Mouse (Mus musculus) kidney, postnatal 0 days (tissue): ENCODE results near the gene Akap8. TPM values are rescaled to one million over a fixed set of nuclear protein-coding genes. Genes with fewer than 3 reads are reported as not detected.

Experiments
- ATAC-seq: fragments of 200-750 bp; cut with Nextera tagmentation; replicated peaks from 2 replicates; pipeline ENCODE4 v1.8.0; 2017; ENCODE audit warnings: low read depth, moderate number of reproducible peaks, moderate TSS enrichment, moderate library complexity; ENCODE audit not compliant: low FRiP score
- DNase-seq: peaks from one replicate; pipeline ENCODE4 v3.0.0-alpha.2; 2016; ENCODE audit warnings: low spot score
- H3K27ac ChIP-seq: fragments of 300-500 bp; sonication (generic); 2 replicates; pipeline ENCODE4 v1.5.1; 2014; ENCODE audit warnings: mild to moderate bottlenecking
- H3K27me3 ChIP-seq: fragments of 300-500 bp; sonication (generic); 2 replicates; pipeline ENCODE4 v1.6.1; 2014; ENCODE audit warnings: low read length, mixed read lengths; ENCODE audit not compliant: insufficient read depth
- H3K36me3 ChIP-seq: fragments of 300-500 bp; sonication (generic); 2 replicates; pipeline ENCODE4 v1.6.1; 2014; ENCODE audit warnings: low read length, mixed read lengths; ENCODE audit not compliant: insufficient read depth
- H3K4me1 ChIP-seq: fragments of 300-500 bp; sonication (generic); replicated peaks from 2 replicates; pipeline ENCODE4 v1.6.1; 2014; ENCODE audit warnings: antibody characterized with exemption, low read length, mixed read lengths; ENCODE audit not compliant: insufficient read depth
- H3K4me2 ChIP-seq: fragments of 300-500 bp; sonication (generic); 2 replicates; pipeline ENCODE4 v1.6.1; 2014; ENCODE audit warnings: mild to moderate bottlenecking, low read length, moderate library complexity, mixed read lengths
- H3K4me3 ChIP-seq: fragments of 300-500 bp; sonication (generic); replicated peaks from 2 replicates; pipeline ENCODE4 v1.5.1; 2014; ENCODE audit warnings: low read depth, low read length
- H3K9ac ChIP-seq: fragments of 300-500 bp; sonication (generic); 2 replicates; pipeline ENCODE4 v1.6.1; 2014; ENCODE audit warnings: low read depth, low read length
- H3K9me3 ChIP-seq: fragments of 300-500 bp; sonication (generic); replicated peaks from 2 replicates; pipeline ENCODE4 v1.6.1; 2016; ENCODE audit warnings: low read length, inconsistent platforms, mixed read lengths
- CTCF ChIP-seq: IDR thresholded peaks from 2 replicates; pipeline ENCODE4 v1.5.1; 2016; ENCODE audit warnings: antibody characterized with exemption, low read depth, mild to moderate bottlenecking, moderate library complexity
- WGBS: fragments of 180-500 bp; shearing (Covaris S2); extraction: QIAGEN DNeasy Blood & Tissue Kit; methylation state at CpG from one replicate; pipeline ENCODE4 v1.1.7; 2014; 5-methylcytosine and 5-hydroxymethylcytosine counted together
- polyA plus RNA-seq: library from polyadenylated mRNA; unstranded; fragments of >200 nt; fragmentation: Nextera tagmentation; extraction: Ambion mirVana; gene quantifications from 2 replicates; pipeline ENCODE4 v1.2.1, GENCODE M21; 2015

Akap8 gene
- polyA plus RNA-seq, 1 experiment from 2014 or later: 51.4 TPM

DNA sequence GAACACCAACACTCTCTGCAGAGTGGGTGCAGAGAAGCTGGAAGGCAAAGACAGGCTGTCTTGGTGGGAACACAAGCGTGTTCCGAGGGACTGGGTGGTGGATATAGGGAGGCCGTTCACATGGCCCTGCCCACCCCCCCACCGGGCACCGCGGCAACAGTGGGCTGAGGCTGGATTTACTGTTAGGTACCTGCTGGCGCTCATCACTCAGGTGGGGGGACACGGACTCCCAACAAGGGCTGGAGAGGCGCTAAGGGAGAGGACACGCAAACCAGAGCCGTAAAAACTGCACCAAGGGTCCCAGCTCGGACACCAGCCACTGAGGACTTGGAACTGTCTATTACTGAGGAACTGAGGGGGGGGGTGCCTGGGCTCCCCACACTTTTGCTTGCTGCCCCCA lies 13.9 kb upstream of the Akap8 start:
- ATAC-seq: no peak
- Histone ChIP-seq H3K36me3 (peaks cover 68% of the 10 kb centered on the region), H3K9ac (no peak overlapping the region), H3K4me1 (no peaks in the 10 kb centered on the region), H3K4me3 (no peak overlapping the region), H3K27me3 (no peaks in the 10 kb centered on the region), H3K4me2 (no peak overlapping the region), H3K9me3 (no peaks in the 10 kb centered on the region), H3K27ac (no peak overlapping the region)
- WGBS: 92% methylated on average over 12 of the region's 12 CpGs
- TF ChIP-seq CTCF: no peak
- no peak for DNase-seq

DNA sequence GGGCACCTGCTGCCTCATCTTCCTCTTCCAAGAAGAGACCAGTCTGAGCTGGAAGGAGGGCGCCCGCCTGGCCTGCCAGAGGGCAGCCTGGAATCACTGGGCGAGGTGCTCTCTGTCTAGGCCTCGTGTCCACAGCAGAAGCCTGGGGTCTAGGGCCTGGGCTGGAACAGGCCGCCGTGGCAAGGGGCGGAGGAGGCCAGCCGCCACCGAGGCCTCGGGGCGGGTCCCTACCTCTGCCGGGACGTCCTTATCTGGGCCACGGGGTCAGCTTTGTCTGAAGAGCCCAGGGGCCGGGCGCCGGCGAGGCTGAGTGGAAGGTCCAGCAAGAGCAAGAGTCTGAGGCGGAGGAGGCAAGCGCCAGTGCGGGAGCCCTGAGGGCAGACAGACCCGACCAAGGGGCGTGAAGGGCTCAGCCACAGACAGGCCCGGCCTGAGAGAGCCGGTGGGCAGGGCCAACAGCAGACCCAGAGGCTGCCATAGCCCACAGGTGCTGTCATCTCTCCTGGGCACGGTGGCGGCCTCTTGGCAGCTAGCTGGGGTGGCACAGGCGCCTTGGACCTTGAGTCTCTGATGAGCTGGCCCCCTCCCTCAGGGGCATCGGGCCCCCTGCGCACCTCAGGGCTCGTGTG lies 12.8 kb upstream of the Akap8 start:
- H3K9ac ChIP-seq: no peak overlapping the region
- no peaks in the 10 kb centered on the region for H3K27me3 ChIP-seq
- H3K4me2 ChIP-seq: no peak overlapping the region
- ATAC-seq (no peak; the same call in 1 of the 2 replicates), DNase-seq (no peak)
- H3K36me3 ChIP-seq: peaks cover 72% of the 10 kb centered on the region
- WGBS: 88% methylated on average over 31 of the region's 31 CpGs
- no peak for TF ChIP-seq CTCF
- no peaks in the 10 kb centered on the region for H3K9me3 ChIP-seq
- H3K27ac ChIP-seq: no peak overlapping the region
- H3K4me3 ChIP-seq: no peak overlapping the region
- no peaks in the 10 kb centered on the region for H3K4me1 ChIP-seq

DNA sequence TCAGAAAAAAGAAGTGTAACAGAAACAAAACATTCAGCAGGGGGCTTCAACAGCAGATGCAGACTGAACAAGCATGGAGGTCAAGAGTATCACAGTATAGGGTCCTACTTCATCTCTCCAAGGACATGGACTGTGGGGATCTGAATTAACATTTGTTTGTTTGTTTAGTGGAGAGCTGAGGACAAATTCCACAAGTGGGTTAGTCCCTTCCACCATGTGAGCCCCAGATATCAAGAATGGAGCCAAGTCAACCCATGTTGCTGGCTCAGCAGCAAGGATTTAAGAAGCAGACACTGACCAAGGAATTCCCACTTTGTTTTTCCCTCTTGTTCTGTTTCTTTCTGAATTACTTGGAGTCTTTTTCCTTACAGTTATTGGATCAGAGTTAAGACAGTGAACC lies 6.5 kb upstream of the Akap8 start:
- H3K36me3 ChIP-seq: peaks cover 34% of the 10 kb centered on the region

GRCm38 (mm10) chr17:32322809-32323208 lies 1.8 kb upstream of the Akap8 start:
- TF ChIP-seq CTCF: no peak
- 0 out of 2 replicates have a peak, but pooled peaks cover 5% of the 10 kb centered on the region for H3K4me1 ChIP-seq
- ATAC-seq (no peak), DNase-seq (no peak)
- no peaks in the 10 kb centered on the region for H3K9me3 ChIP-seq
- H3K4me3 ChIP-seq: no peak overlapping the region
- peaks cover 10% of the 10 kb centered on the region; the same call in 1 of the 2 replicates for H3K36me3 ChIP-seq
- no peak overlapping the region for H3K9ac ChIP-seq
- H3K27ac ChIP-seq: no peak overlapping the region
- WGBS: 91% methylated on average over 1 of the region's 1 CpGs
- H3K27me3 ChIP-seq: no peaks in the 10 kb centered on the region
- H3K4me2 ChIP-seq: no peak overlapping the region

More for the DNA sequence above, 6.5 kb upstream of the Akap8 start:
- no peaks in the 10 kb centered on the region for H3K4me1 ChIP-seq
- no peak overlapping the region for H3K27ac ChIP-seq
- H3K27me3 ChIP-seq: no peaks in the 10 kb centered on the region
- ATAC-seq (no peak), DNase-seq (no peak)
- H3K4me3 ChIP-seq: no peak overlapping the region
- no peak for TF ChIP-seq CTCF
- no peak overlapping the region for H3K9ac ChIP-seq
- no peaks in the 10 kb centered on the region for H3K9me3 ChIP-seq
- H3K4me2 ChIP-seq: no peak overlapping the region

DNA sequence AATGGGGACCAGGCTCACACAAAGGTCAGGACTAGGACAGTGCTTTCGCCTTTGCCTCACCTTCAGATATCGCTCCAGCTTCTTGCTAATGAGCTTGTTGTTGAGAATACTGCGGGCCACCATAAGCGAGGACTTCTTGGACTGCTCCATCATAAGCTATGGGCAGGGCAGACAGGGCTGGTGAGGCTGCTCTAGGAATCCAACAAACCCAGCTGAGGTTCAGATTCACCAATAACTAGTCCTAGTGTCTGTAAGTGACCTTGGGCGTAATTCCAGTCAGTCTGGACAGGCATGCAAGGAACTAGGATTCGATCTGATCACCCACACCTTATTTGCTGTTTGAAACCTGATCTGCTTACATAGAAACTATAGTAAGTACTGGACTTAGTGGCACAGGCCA lies 798 bp upstream of the Akap8 start:
- peak overlapping the region; percentile 86 for H3K4me3 ChIP-seq
- 0 out of 2 replicates have a peak, but pooled peaks cover 5% of the 10 kb centered on the region for H3K4me1 ChIP-seq
- H3K27me3 ChIP-seq: no peaks in the 10 kb centered on the region
- peak overlapping the region; percentile 85 for H3K27ac ChIP-seq
- TF ChIP-seq CTCF: no peak
- no peak for ATAC-seq
- peaks cover 14% of the 10 kb centered on the region for H3K36me3 ChIP-seq
- peak overlapping the region; percentile 95 for H3K4me2 ChIP-seq
- H3K9ac ChIP-seq: peak overlapping the region; percentile 60
- no peaks in the 10 kb centered on the region for H3K9me3 ChIP-seq
- 11% methylated on average over 6 of the region's 6 CpGs for WGBS
- DNase-seq: no peak

GRCm38 (mm10) chr17:32321390-32321734 lies 324 bp upstream of the Akap8 start:
- DNase-seq (no peak), ATAC-seq (peak; percentile 67)
- peak overlapping the region; percentile 95 for H3K4me2 ChIP-seq
- TF ChIP-seq CTCF: 0 out of 2 replicates have a peak, but pooled peaks have one; percentile 17
- H3K9ac ChIP-seq: peak overlapping the region; percentile 60
- H3K9me3 ChIP-seq: no peaks in the 10 kb centered on the region
- whole genome bisulfite sequencing: 1% methylated on average over 23 of the region's 23 CpGs
- peak overlapping the region; percentile 86 for H3K4me3 ChIP-seq
- H3K27me3 ChIP-seq: no peaks in the 10 kb centered on the region
- H3K4me1 ChIP-seq: 0 out of 2 replicates have a peak, but pooled peaks cover 5% of the 10 kb centered on the region
- peak overlapping the region; percentile 85 for H3K27ac ChIP-seq
- peaks cover 16% of the 10 kb centered on the region for H3K36me3 ChIP-seq
